7 mouse cellular contexts compared by ENCODE assay signal in genomic region chr4:65124369-65125151, GRCm38 (mm10). TPM values are rescaled to one million over a fixed set of nuclear protein-coding genes. Genes with fewer than 3 reads are reported as not detected.
DNase-seq lines count a peak whose midpoint lies in the region; ATAC-seq and TF ChIP-seq lines count a peak whose summit lies in the region.

No protein-coding gene starts in this region.

- peak overlapping the region; percentile 87 for H3K4me2 ChIP-seq in embryonic facial prominence, embryonic 12.5 days (replicated peaks)
- H3K4me2 ChIP-seq in limb, embryonic 14.5 days (replicated peaks; ENCODE audit: low read depth, low read length, severe bottlenecking) = peak overlapping the region; percentile 58
- H3K4me2 ChIP-seq in neural tube, embryonic 14.5 days (ENCODE audit: low read depth, low read length) = peak overlapping the region; percentile 97

- H3K36me3 ChIP-seq in embryonic facial prominence, embryonic 12.5 days = no peaks in the 10 kb centered on the region
- no peaks in the 10 kb centered on the region for H3K36me3 ChIP-seq in limb, embryonic 14.5 days (ENCODE audit: control insufficient read depth, insufficient read depth, low read length)
- H3K36me3 ChIP-seq in neural tube, embryonic 14.5 days (ENCODE audit: control insufficient read depth, insufficient read depth, low read length) = no peaks in the 10 kb centered on the region

- peaks cover 23% of the 10 kb centered on the region; the same call in 1 of the 2 replicates for H3K27me3 ChIP-seq in embryonic facial prominence, embryonic 12.5 days
- no peaks in the 10 kb centered on the region for H3K27me3 ChIP-seq in limb, embryonic 14.5 days (ENCODE audit: control insufficient read depth, insufficient read depth, low read length)
- peaks cover 10% of the 10 kb centered on the region for H3K27me3 ChIP-seq in neural tube, embryonic 14.5 days (ENCODE audit: control insufficient read depth, insufficient read depth, low read length)

- no peaks in the 10 kb centered on the region for H3K9me3 ChIP-seq in embryonic facial prominence, embryonic 12.5 days
- no peaks in the 10 kb centered on the region for H3K9me3 ChIP-seq in limb, embryonic 14.5 days (ENCODE audit: control insufficient read depth, low read length)
- H3K9me3 ChIP-seq in neural tube, embryonic 14.5 days (ENCODE audit: control insufficient read depth, low read length) = no peaks in the 10 kb centered on the region

- H3K27ac ChIP-seq in embryonic facial prominence, embryonic 12.5 days = peak overlapping the region; percentile 20; the same call in 1 of the 2 replicates
- peak overlapping the region; percentile 67 for H3K27ac ChIP-seq in limb, embryonic 14.5 days (replicated peaks; ENCODE audit: low read depth, low read length)
- no peak overlapping the region for H3K27ac ChIP-seq in neural tube, embryonic 14.5 days (ENCODE audit: low read depth, low read length)

- DNase-seq in urinary bladder, postnatal 25 days (ENCODE audit: low spot score) = peak; percentile 12
- no peak for DNase-seq in urinary bladder, postnatal 10 days (ENCODE audit: low spot score)
- DNase-seq in heart, postnatal 36 days = peak; percentile 8 to 22
- DNase-seq in limb, embryonic 14.5 days (ENCODE audit: low spot score) = peak; percentile 22
- no peak for DNase-seq in right cerebral cortex, adult 18-20 months

- peak overlapping the region; percentile 66 for H3K9ac ChIP-seq in embryonic facial prominence, embryonic 12.5 days
- peak overlapping the region; percentile 59 for H3K9ac ChIP-seq in limb, embryonic 14.5 days (ENCODE audit: low read depth, low read length, severe bottlenecking)
- H3K9ac ChIP-seq in neural tube, embryonic 14.5 days (replicated peaks; ENCODE audit: low read depth, low read length) = peak overlapping the region; percentile 59

- peaks cover 13% of the 10 kb centered on the region for H3K4me1 ChIP-seq in embryonic facial prominence, embryonic 12.5 days
- H3K4me1 ChIP-seq in limb, embryonic 14.5 days (ENCODE audit: control insufficient read depth, insufficient read depth, low read length) = peaks cover 10% of the 10 kb centered on the region
- H3K4me1 ChIP-seq in neural tube, embryonic 14.5 days (ENCODE audit: control insufficient read depth, insufficient read depth, low read length) = peaks cover 9% of the 10 kb centered on the region; the same call in 1 of the 2 replicates

- 1% methylated on average over 58 of the region's 80 CpGs for WGBS in embryonic facial prominence, embryonic 12.5 days
- WGBS in limb, embryonic 14.5 days = 4% methylated on average over 22 of the region's 80 CpGs
- under 1% methylated on average over 49 of the region's 80 CpGs for WGBS in neural tube, embryonic 14.5 days

- intact Hi-C loops in heart, postnatal 36 days (cut with DNase I) = loop anchor here (10.0 kb wide), 1 partner anchor 590 kb away; no protein-coding TSS in a partner anchor

- TF ChIP-seq POLR2A in limb, embryonic 14.5 days (IDR thresholded peaks at IDR 0.05; ENCODE audit: borderline replicate concordance, extremely low read depth, insufficient read depth, insufficient read length) = no peak

- peak; percentile 62 for ATAC-seq in embryonic facial prominence, embryonic 12.5 days (ENCODE audit: insufficient number of reproducible peaks, insufficient read depth, low FRiP score, low TSS enrichment)
- ATAC-seq in limb, embryonic 14.5 days (ENCODE audit: low FRiP score, low read depth) = 0 out of 2 replicates have a peak, but pooled peaks have one; percentile 21
- peak; percentile 67 for ATAC-seq in neural tube, embryonic 14.5 days (ENCODE audit: low read depth)

- peak overlapping the region; percentile 54 for H3K4me3 ChIP-seq in embryonic facial prominence, embryonic 12.5 days
- H3K4me3 ChIP-seq in limb, embryonic 14.5 days (replicated peaks; ENCODE audit: low read length) = peak overlapping the region; percentile 51
- peak overlapping the region; percentile 50 for H3K4me3 ChIP-seq in neural tube, embryonic 14.5 days (ENCODE audit: low read depth, low read length)

RNA-seq across cellular contexts. Expression of gene Pappa, which starts 0.6 kb away (rescaled TPM):
- polyA plus RNA-seq in embryonic facial prominence, embryonic 12.5 days (2016; fragmentation: Nextera tagmentation; extraction: Ambion mirVana) = 1.7 and 1.9 TPM in 2 replicates
- under 1 TPM; 0.43 to 0.50 TPM for total RNA-seq in heart, postnatal 36 days (2021)
- 1.7 and 2.2 TPM in 2 replicates for polyA plus RNA-seq in limb, embryonic 14.5 days (2012; rRNA removed)
- polyA plus RNA-seq in limb, embryonic 14.5 days (2014; fragmentation: Nextera tagmentation; extraction: Ambion mirVana) = 1.7 and 1.9 TPM in 2 replicates
- 1.1 and 1.2 TPM in 2 replicates for polyA plus RNA-seq in neural tube, embryonic 14.5 days (2014; fragmentation: Nextera tagmentation; extraction: Ambion mirVana)

Comparison
In these comparisons a context has a peak if more than half of its experiments do, and no peak if none do; other contexts are left out.
1. DNase-seq: peak in urinary bladder, postnatal 25 days (single experiment), heart, postnatal 36 days (2 of 2) and limb, embryonic 14.5 days (single experiment); none in urinary bladder, postnatal 10 days (single experiment) and right cerebral cortex, adult 18-20 months (single experiment).
2. Peak in every context shown above with its lines, with median percentiles within 50 percentile points of each other: ATAC-seq, H3K4me2 ChIP-seq, H3K4me3 ChIP-seq and H3K9ac ChIP-seq.